Mouse (Mus musculus) lung, postnatal 0 days (tissue): ENCODE measurements around the gene Gfra1.

ENCODE experiments used
- CTCF ChIP-seq: IDR thresholded peaks from 2 replicates; pipeline ENCODE4 v1.5.1; 2016; ENCODE audit warnings: antibody characterized with exemption, mild to moderate bottlenecking
- EP300 ChIP-seq: IDR thresholded peaks from 2 replicates; pipeline ENCODE4 v1.6.1; 2016; ENCODE audit warnings: antibody characterized with exemption, mild to moderate bottlenecking, control low read depth

GRCm38 (mm10) chr19:58456491-58457061 is 867 bp upstream of the Gfra1 start:
- TF ChIP-seq EP300 (no peak), CTCF (no peak)
